In genomic region chr7:64501536-64502270, GRCm38 (mm10) we compare ENCODE assay signal across 9 mouse cellular contexts. TPM values are rescaled to one million over a fixed set of nuclear protein-coding genes. Genes with fewer than 3 reads are reported as not detected.
DNase-seq lines count a peak whose midpoint lies in the region; ATAC-seq lines count a peak whose summit lies in the region.
"Had no signal": no experiment of that assay in that cellular context is flagged by ENCODE, and none has a peak within 500 bp of the region (broad histone marks: within the 10 kb centered on the region; RNA-seq: fewer than 3 reads in every experiment).

Gene Apba2 (plus strand): TSS chr7:64501706.

- DNase-seq in spleen, postnatal 4 days (ENCODE audit: low spot score in 2 of 2), result peak; percentile 9 to 56
- DNase-seq in spleen, postnatal 36 days (ENCODE audit: low spot score in 2 of 2), result no peak
- DNase-seq in cerebellum, postnatal 14 days, result peak; percentile 88 to 94
- DNase-seq in frontal cortex, postnatal 14 days (ENCODE audit: low spot score in 2 of 2), result peak; percentile 45 to 62
- peak; percentile 71 for DNase-seq in layer of hippocampus, adult 9-11 months
- DNase-seq in mesoderm, embryonic 11.5 days (ENCODE audit: low read depth, low spot score), result peak; percentile 73
- no peak for DNase-seq in B cell, adult 2 months

- peak; percentile 67 for ATAC-seq in stomach, embryonic 15.5 days (ENCODE audit: insufficient read depth, low FRiP score, low read depth)

- no peak within 1 kb of the TSS for H3K27ac ChIP-seq in stomach, embryonic 15.5 days

- 1% methylated on average over 94 of the region's 96 CpGs for WGBS in stomach, embryonic 15.5 days

- H3K4me1 ChIP-seq in stomach, embryonic 15.5 days, result peaks cover 12% of the 10 kb centered on the region; the same call in 1 of the 2 replicates
- H3K4me1 ChIP-seq: megakaryocyte, embryonic 14.5 days had no signal

- H3K4me3 ChIP-seq in stomach, embryonic 15.5 days (replicated peaks), result peak within 1 kb of the TSS; percentile 54
- H3K4me3 ChIP-seq: megakaryocyte, embryonic 14.5 days had no signal

- no peaks in the 10 kb centered on the region for H3K9me3 ChIP-seq in stomach, embryonic 15.5 days

- H3K27me3 ChIP-seq in stomach, embryonic 15.5 days (replicated peaks), result peaks cover 37% of the 10 kb centered on the region

- H3K9ac ChIP-seq in stomach, embryonic 15.5 days, result 0 out of 2 replicates have a peak within 1 kb of the TSS, but pooled peaks have one; percentile 12

- H3K4me2 ChIP-seq in stomach, embryonic 15.5 days, result peak within 1 kb of the TSS; percentile 95

- no peaks in the 10 kb centered on the region for H3K36me3 ChIP-seq in stomach, embryonic 15.5 days

RNA-seq across cellular contexts. Expression of gene Apba2, which starts in this region (rescaled TPM):
- 5.6 and 6.1 TPM in 2 replicates for polyA plus RNA-seq in stomach, embryonic 15.5 days (2015; fragmentation: Nextera tagmentation; extraction: Ambion mirVana)

Comparison
In these comparisons a context has a peak if more than half of its experiments do, and no peak if none do; other contexts are left out.
1. DNase-seq: peak in spleen, postnatal 4 days (2 of 2), cerebellum, postnatal 14 days (2 of 2), frontal cortex, postnatal 14 days (2 of 2), layer of hippocampus, adult 9-11 months (single experiment) and mesoderm, embryonic 11.5 days (single experiment); none in spleen, postnatal 36 days (0 of 2) and B cell, adult 2 months (0 of 2).